Comparison of ENCODE assay signal across 10 mouse cellular contexts in the genomic region with DNA sequence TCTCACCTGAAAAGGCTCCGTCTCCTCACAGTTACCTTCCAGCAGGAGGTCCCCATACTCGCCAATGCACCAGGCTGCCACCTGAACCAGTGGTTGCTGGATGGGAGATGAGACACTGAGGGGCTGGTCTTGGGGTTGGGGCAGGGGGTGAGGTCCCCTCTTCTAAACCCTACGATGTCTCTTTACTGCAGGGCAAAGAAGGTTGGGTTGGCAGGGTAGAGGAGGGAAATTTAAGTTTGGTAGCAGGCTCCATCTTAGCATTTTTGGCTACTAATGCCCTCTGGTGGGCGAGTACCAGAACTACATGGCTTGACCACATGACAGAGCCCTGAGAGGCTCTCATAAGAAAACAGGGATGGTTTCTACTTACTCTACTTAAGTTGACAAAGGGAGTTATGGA. TPM values are rescaled to one million over a fixed set of nuclear protein-coding genes. Genes with fewer than 3 reads are reported as not detected.
DNase-seq lines count a peak whose midpoint lies in the region; ATAC-seq and TF ChIP-seq lines count a peak whose summit lies in the region.
"Had no signal": no experiment of that assay in that cellular context is flagged by ENCODE, and none has a peak within 500 bp of the region (broad histone marks: within the 10 kb centered on the region; RNA-seq: fewer than 3 reads in every experiment).

No protein-coding gene starts in this region.

- peaks cover 2% of the 10 kb centered on the region; the same call in 1 of the 2 replicates for H3K79me2 ChIP-seq in MEL (ENCODE audit: control insufficient read depth, insufficient read depth, low read length, poor library complexity)

- H3K4me1 ChIP-seq in MEL (ENCODE audit: control insufficient read depth in 1 of 2, insufficient read depth in 2 of 2, low read length in 2 of 2), result peaks cover 4 to 8% of the 10 kb centered on the region in 2 experiments

- no peak overlapping the region for H3K4me3 ChIP-seq in MEL (ENCODE audit: control insufficient read depth in 1 of 2, insufficient read depth in 1 of 2, low read depth in 2 of 2, low read length in 2 of 2)
- H3K4me3 ChIP-seq: heart, embryonic 13.5 days had no signal

- peak; percentile 66 to 78 (median 71) for TF ChIP-seq CTCF in MEL (IDR thresholded peaks at IDR 0.05 in 2 of 3, conservative IDR thresholded peaks at IDR 0.05 in 1 of 3; ENCODE audit: control insufficient read depth in 1 of 3, insufficient read depth in 1 of 3, low read depth in 2 of 3, low read length in 3 of 3, poor library complexity in 1 of 3, severe bottlenecking in 1 of 3)

- TF ChIP-seq EP300 in MEL (IDR thresholded peaks at IDR 0.05; ENCODE audit: low read depth in 1 of 2, low read length in 2 of 2), result no peak

- peak; percentile 63 for DNase-seq in adrenal gland, adult 2 months
- no peak for DNase-seq in adrenal gland, postnatal 25 days
- DNase-seq in layer of hippocampus, postnatal 10 days (ENCODE audit: low spot score in 2 of 2), result peak; percentile 66 to 72
- DNase-seq in layer of hippocampus, postnatal 25 days (ENCODE audit: extremely low spot score in 1 of 2, low spot score in 1 of 2), result no peak
- DNase-seq in MEL (ENCODE audit: low read depth, low spot score), result peak; percentile 70
- peak; percentile 49 to 58 for DNase-seq in lung, adult 18-20 months
- peak; percentile 56 for DNase-seq in thymus, postnatal 25 days

- H3K36me3 ChIP-seq in MEL (ENCODE audit: control insufficient read depth in 1 of 2, insufficient read depth in 2 of 2, low read length in 2 of 2), result peaks cover 0 to 5% of the 10 kb centered on the region in 2 experiments; a peak in 2 of 4 replicates

- no peak overlapping the region for H3K27ac ChIP-seq in MEL (ENCODE audit: control insufficient read depth, low read depth, low read length)
- H3K27ac ChIP-seq: heart, embryonic 13.5 days; macrophage had no signal

- no peak overlapping the region for H3K9ac ChIP-seq in MEL (ENCODE audit: control insufficient read depth, low read depth, low read length, poor library complexity, severe bottlenecking)
- H3K9ac ChIP-seq: heart, embryonic 13.5 days had no signal

- H3K27me3 ChIP-seq in MEL (ENCODE audit: control insufficient read depth in 1 of 2, insufficient read depth in 2 of 2, low read length in 2 of 2), result no peaks in the 10 kb centered on the region

- no peaks in the 10 kb centered on the region for H3K9me3 ChIP-seq in MEL (replicated peaks; ENCODE audit: insufficient read depth, low read length)
- H3K9me3 ChIP-seq: heart, embryonic 13.5 days had no signal

- TF ChIP-seq POLR2A in MEL (IDR thresholded peaks at IDR 0.05; ENCODE audit: control insufficient read depth in 1 of 2, insufficient read depth in 1 of 2, low read depth in 1 of 2, low read length in 2 of 2, poor library complexity in 1 of 2), result no peak

- peak; percentile 27; the same call in 1 of the 2 replicates for ATAC-seq in common myeloid progenitor, adult 5-6 weeks (replicated peaks; ENCODE audit: low read depth, poor library complexity, severe bottlenecking)

- TF ChIP-seq RAD21 in MEL (IDR thresholded peaks at IDR 0.05; ENCODE audit: low read depth, low read length), result peak; percentile 51

TF ChIP-seq in MEL, 35 proteins besides CTCF, POLR2A, EP300 and RAD21:
- TF ChIP-seq POLR2AphosphoS2 (IDR thresholded peaks at IDR 0.05; ENCODE audit: low read length), result no peak
- TF ChIP-seq BHLHE40 (IDR thresholded peaks at IDR 0.05; ENCODE audit: borderline replicate concordance, low read depth, low read length), result no peak
- peak; percentile 67; the same call in 1 of the 2 replicates for TF ChIP-seq USF1 (IDR thresholded peaks at IDR 0.05; ENCODE audit: low read depth, low read length)
- no peak for TF ChIP-seq MAZ (IDR thresholded peaks at IDR 0.05; ENCODE audit: low read depth, low read length)
- TF ChIP-seq GATA1 (IDR thresholded peaks at IDR 0.05; ENCODE audit: low read depth, low read length), result no peak
- TF ChIP-seq ZC3H11A (IDR thresholded peaks at IDR 0.05; ENCODE audit: low read depth, low read length), result peak; percentile 23; the same call in 1 of the 2 replicates
- no peak for TF ChIP-seq ELF1 (IDR thresholded peaks at IDR 0.05; ENCODE audit: low read depth, low read length)
- no peak for TF ChIP-seq POLR2AphosphoS5 (IDR thresholded peaks at IDR 0.05; ENCODE audit: borderline replicate concordance, low read depth, low read length)
- TF ChIP-seq ZMIZ1 (IDR thresholded peaks at IDR 0.05; ENCODE audit: low read depth, low read length), result no peak
- no peak for TF ChIP-seq SIN3A (IDR thresholded peaks at IDR 0.05; ENCODE audit: low read length)
- no peak for TF ChIP-seq CHD2 (IDR thresholded peaks at IDR 0.05; ENCODE audit: low read length)
- no peak for TF ChIP-seq ETS1 (IDR thresholded peaks at IDR 0.05; ENCODE audit: low read depth, low read length)
- TF ChIP-seq RCOR1 (IDR thresholded peaks at IDR 0.05; ENCODE audit: low read depth, low read length), result no peak
- TF ChIP-seq USF2 (IDR thresholded peaks at IDR 0.05; ENCODE audit: borderline replicate concordance in 1 of 2, insufficient read depth in 1 of 2, low read depth in 1 of 2, low read length in 2 of 2), result no peak
- TF ChIP-seq MAFK (IDR thresholded peaks at IDR 0.05; ENCODE audit: borderline replicate concordance, low read depth, low read length), result no peak
- TF ChIP-seq TAL1 (IDR thresholded peaks at IDR 0.05; ENCODE audit: low read length), result no peak
- TF ChIP-seq ZNF384 (IDR thresholded peaks at IDR 0.05; ENCODE audit: low read depth, low read length), result no peak
- TF ChIP-seq TCF12 (IDR thresholded peaks at IDR 0.05; ENCODE audit: low read depth, low read length), result no peak
- peak; percentile 71 for TF ChIP-seq SMC3 (IDR thresholded peaks at IDR 0.05; ENCODE audit: low read depth, low read length)
- no peak for TF ChIP-seq TBP (IDR thresholded peaks at IDR 0.05; ENCODE audit: low read depth, low read length)
- no peak for TF ChIP-seq GABPA (IDR thresholded peaks at IDR 0.05; ENCODE audit: low read depth, low read length)
- TF ChIP-seq NRF1 (IDR thresholded peaks at IDR 0.05; ENCODE audit: insufficient read depth, low read depth, low read length, poor library complexity, severe bottlenecking), result no peak
- no peak for TF ChIP-seq UBTF (IDR thresholded peaks at IDR 0.05; ENCODE audit: borderline replicate concordance, insufficient read depth, low read depth, low read length)
- no peak for TF ChIP-seq MYC (IDR thresholded peaks at IDR 0.05; ENCODE audit: low read depth, low read length)

RNA-seq across cellular contexts. Expression of a gene that starts 4.8 kb away (rescaled TPM):
- 10 to 100 TPM; 21.9 to 24.8 TPM for total RNA-seq in adrenal gland, adult 2 months (2021)
- 27.3 and 30.3 TPM in 2 replicates for polyA plus RNA-seq in adrenal gland, adult 2 months (2012; rRNA removed)
- 27.4 and 32.8 TPM in 2 replicates for total RNA-seq in adrenal gland, postnatal 25 days (2021)
- total RNA-seq in layer of hippocampus, postnatal 10 days (2021), result 10 to 100 TPM; 19.2 to 20.6 TPM
- total RNA-seq in layer of hippocampus, postnatal 25 days (2021), result 10 to 100 TPM; 15.7 to 19.4 TPM
- 12.5 and 12.6 TPM in 2 replicates for total RNA-seq in MEL (2012; rRNA removed)
- 10 to 100 TPM in 1 of 2 experiments, not detected in 1; 47.9 TPM for polyA plus RNA-seq in MEL (2012; ENCODE audit: insufficient read depth in 1 of 2, insufficient read length in 2 of 2, low read depth in 1 of 2, low replicate concordance in 2 of 2, missing spikeins in 1 of 2)
- 25.1 and 30.9 TPM in 2 replicates for total RNA-seq in common myeloid progenitor, adult 5-6 weeks (2017)

RNA-seq across cellular contexts. Expression of a gene that starts 7.0 kb away (rescaled TPM):
- 10 to 100 TPM; 11.6 to 21.6 TPM for total RNA-seq in adrenal gland, adult 2 months (2021)
- polyA plus RNA-seq in adrenal gland, adult 2 months (2012; rRNA removed), result 6.0 and 6.7 TPM in 2 replicates
- 16.2 and 21.6 TPM in 2 replicates for total RNA-seq in adrenal gland, postnatal 25 days (2021)
- total RNA-seq in layer of hippocampus, postnatal 10 days (2021), result 10 to 100 TPM; 26.5 to 31.1 TPM
- total RNA-seq in layer of hippocampus, postnatal 25 days (2021), result 10 to 100 TPM; 21.9 to 22.9 TPM
- 8.7 and 9.0 TPM in 2 replicates for total RNA-seq in MEL (2012; rRNA removed)
- polyA plus RNA-seq in MEL (2012; ENCODE audit: insufficient read depth in 1 of 2, insufficient read length in 2 of 2, low read depth in 1 of 2, low replicate concordance in 2 of 2, missing spikeins in 1 of 2), result 10 to 100 TPM in 1 of 2 experiments, not detected in 1; 13.2 TPM
- total RNA-seq in common myeloid progenitor, adult 5-6 weeks (2017), result 8.3 and 12.9 TPM in 2 replicates

RNA-seq across cellular contexts. Expression of a gene that starts 9.5 kb away (rescaled TPM):
- 1 to 10 TPM; 6.3 to 7.3 TPM for total RNA-seq in adrenal gland, adult 2 months (2021)
- 3.0 and 4.2 TPM in 2 replicates for polyA plus RNA-seq in adrenal gland, adult 2 months (2012; rRNA removed)
- total RNA-seq in adrenal gland, postnatal 25 days (2021), result 9.1 and 9.9 TPM in 2 replicates
- total RNA-seq in layer of hippocampus, postnatal 10 days (2021), result 10 to 100 TPM; 34.0 to 39.3 TPM
- total RNA-seq in layer of hippocampus, postnatal 25 days (2021), result 10 to 100 TPM; 37.8 to 63.0 TPM
- total RNA-seq in MEL (2012; rRNA removed), result 0.42 TPM in 2 replicates
- polyA plus RNA-seq in MEL (2012; ENCODE audit: insufficient read depth in 1 of 2, insufficient read length in 2 of 2, low read depth in 1 of 2, low replicate concordance in 2 of 2, missing spikeins in 1 of 2), result 1 to 10 TPM in 1 of 2 experiments, not detected in 1; 3.2 TPM
- total RNA-seq in common myeloid progenitor, adult 5-6 weeks (2017), result 2.0 and 5.0 TPM in 2 replicates

RNA-seq across cellular contexts. Expression of a gene that starts 15.1 kb away (rescaled TPM):
- 1 to 10 TPM; 2.5 to 3.0 TPM for total RNA-seq in adrenal gland, adult 2 months (2021)
- polyA plus RNA-seq in adrenal gland, adult 2 months (2012; rRNA removed), result 4.0 and 6.8 TPM in 2 replicates
- total RNA-seq in adrenal gland, postnatal 25 days (2021), result 3.8 and 6.6 TPM in 2 replicates
- total RNA-seq in layer of hippocampus, postnatal 10 days (2021), result 100 to 1,000 TPM; 410 to 431 TPM
- 100 to 1,000 TPM; 422 to 463 TPM for total RNA-seq in layer of hippocampus, postnatal 25 days (2021)
- total RNA-seq in MEL (2012; rRNA removed), result not detected in 2 replicates
- polyA plus RNA-seq in MEL (2012; ENCODE audit: insufficient read depth in 1 of 2, insufficient read length in 2 of 2, low read depth in 1 of 2, low replicate concordance in 2 of 2, missing spikeins in 1 of 2), result not detected
- total RNA-seq in common myeloid progenitor, adult 5-6 weeks (2017), result not detected in 2 replicates
- polyA plus RNA-seq: macrophage had no signal

Comparison
In these comparisons a context has a peak if more than half of its experiments do, and no peak if none do; other contexts are left out.
1. DNase-seq: peak in adrenal gland, adult 2 months (single experiment), layer of hippocampus, postnatal 10 days (2 of 2), MEL (single experiment), lung, adult 18-20 months (2 of 2) and thymus, postnatal 25 days (single experiment); none in adrenal gland, postnatal 25 days (single experiment) and layer of hippocampus, postnatal 25 days (0 of 2).